Mouse (Mus musculus): ENCODE measurements at regions not wholly inside any gene's neighbourhood (a gene's known extent, or its start where the extent isn't known, plus 50 kb on each side); places are given as distances from the start of the nearest gene placed in this dataset.
A peak's percentile ranks its signal among the peaks of the same experiment; 100 is the strongest.
"Not testable (repeated sequence)": the region's sequence is repeated elsewhere in the genome, so short reads cannot be mapped to it uniquely, and the experiment has no call there.

DNA sequence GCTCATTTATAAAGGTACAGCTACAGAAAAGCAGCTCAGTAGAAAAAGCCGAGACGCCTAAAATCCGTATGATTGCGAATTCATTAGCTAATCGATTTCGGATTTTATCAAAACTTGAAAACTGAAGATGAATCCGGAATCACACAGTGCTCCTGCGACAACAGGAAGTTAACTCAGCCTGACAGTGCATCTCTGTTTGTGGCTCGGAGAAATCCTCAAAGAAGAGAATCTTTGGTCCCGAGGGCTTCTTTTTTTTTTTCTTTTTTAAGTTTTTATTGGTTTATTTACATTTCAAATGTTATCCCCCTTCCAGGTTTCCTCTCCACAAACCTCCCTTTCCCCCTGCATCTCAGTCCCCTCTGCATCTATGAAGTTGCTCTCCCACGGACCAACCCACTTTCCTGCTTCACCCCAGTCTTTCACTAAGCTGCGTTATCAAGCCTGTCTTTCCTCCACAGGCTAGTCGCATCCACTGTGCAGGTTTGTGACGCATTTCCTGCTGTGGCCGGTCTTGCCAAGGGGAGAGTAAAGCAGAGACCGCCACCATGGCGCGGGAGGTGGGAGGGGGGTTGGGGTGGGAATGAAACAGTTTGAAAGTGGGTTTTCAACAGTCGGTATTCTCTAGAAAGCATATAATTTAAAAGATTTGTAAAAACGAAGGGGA is 593.4 kb upstream of the Snrpn start:
- ATAC-seq = peak; percentile 86
- not testable (repeated sequence) for H3K4me3 ChIP-seq (ENCODE audit: low read depth, low read length)
- peak; percentile 59 for DNase-seq (ENCODE audit: low spot score)

DNA sequence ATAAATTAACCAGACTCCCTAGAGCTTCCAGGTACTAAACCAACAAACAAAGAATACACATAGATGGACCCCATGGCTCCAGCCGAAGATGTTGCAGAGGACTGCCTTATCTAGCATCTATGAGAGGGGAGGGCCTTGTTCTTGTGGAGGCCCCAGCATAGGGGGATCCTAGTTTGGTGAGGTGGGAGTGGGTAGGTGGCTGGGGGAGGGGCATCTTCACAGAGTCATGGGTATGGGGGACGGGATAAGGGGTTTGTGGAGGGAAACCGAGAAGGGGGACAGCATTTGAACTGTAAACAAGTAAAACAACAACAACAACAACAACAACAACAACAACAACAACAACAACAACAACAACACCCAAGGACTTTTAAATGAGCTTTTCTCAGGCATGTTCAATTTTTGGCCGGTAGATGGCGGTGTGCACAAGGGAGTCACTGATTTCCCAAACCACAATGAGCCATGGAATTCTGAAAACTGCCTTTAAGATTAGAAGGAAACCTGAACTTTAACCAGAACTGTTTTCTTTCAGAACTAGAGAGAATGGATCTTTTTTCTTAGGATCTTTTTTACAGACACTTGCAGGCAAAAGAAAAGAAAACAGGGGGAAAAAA is 588.2 kb upstream of the Snrpn start:
- H3K4me3 ChIP-seq (ENCODE audit: low read depth, low read length); H3K9me3 ChIP-seq (replicated peaks; ENCODE audit: control insufficient read depth, low read length); H3K9ac ChIP-seq (ENCODE audit: low read length); H3K4me1 ChIP-seq (ENCODE audit: control insufficient read depth, insufficient read depth, low read length); H3K27ac ChIP-seq (ENCODE audit: low read depth, low read length); H3K36me3 ChIP-seq (ENCODE audit: control insufficient read depth, insufficient read depth, low read length); H3K27me3 ChIP-seq (replicated peaks; ENCODE audit: control insufficient read depth, insufficient read depth, low read length); H3K4me2 ChIP-seq (ENCODE audit: low read length): not testable (repeated sequence)
- ATAC-seq (peak; percentile 44; the same call in 1 of the 2 replicates), DNase-seq (ENCODE audit: low spot score) (peak; percentile 63)
- WGBS = 22% methylated on average over 5 of the region's 5 CpGs

More for the DNA sequence above, 593.4 kb upstream of the Snrpn start:
- H3K27me3 ChIP-seq (replicated peaks; ENCODE audit: control insufficient read depth, insufficient read depth, low read length); H3K9me3 ChIP-seq (replicated peaks; ENCODE audit: control insufficient read depth, low read length); H3K4me1 ChIP-seq (ENCODE audit: control insufficient read depth, insufficient read depth, low read length); H3K27ac ChIP-seq (ENCODE audit: low read depth, low read length); H3K36me3 ChIP-seq (ENCODE audit: control insufficient read depth, insufficient read depth, low read length): not testable (repeated sequence)
- WGBS = 62% methylated on average over 20 of the region's 20 CpGs
- H3K9ac ChIP-seq (ENCODE audit: low read length) = peak overlapping the region; percentile 17; the same call in 1 of the 2 replicates
- H3K4me2 ChIP-seq (ENCODE audit: low read length) = peak overlapping the region; percentile 18; the same call in 1 of the 2 replicates
